ENCODE assay signal across 8 mouse cellular contexts in the genomic region with DNA sequence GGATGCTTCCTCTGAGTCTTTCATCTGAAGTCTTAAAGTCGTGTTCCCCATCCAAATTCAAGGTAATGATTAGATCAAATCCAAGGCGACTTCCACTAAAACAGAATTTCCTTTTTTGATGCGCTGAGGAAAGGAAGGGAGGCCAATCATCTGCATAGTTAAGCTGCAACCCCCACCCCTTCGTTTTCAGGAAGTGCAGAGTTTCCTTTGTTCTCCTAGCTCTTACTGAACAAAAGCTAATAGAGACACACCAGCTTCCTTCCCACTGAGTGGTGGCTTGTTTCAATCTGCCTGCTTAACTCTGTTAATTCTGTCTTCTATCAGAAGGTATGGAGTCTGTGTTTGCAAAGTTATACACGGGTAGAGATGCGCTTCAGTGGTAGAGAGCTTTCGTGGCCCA. TPM values are rescaled to one million over a fixed set of nuclear protein-coding genes. Genes with fewer than 3 reads are reported as not detected.
DNase-seq lines count a peak whose midpoint lies in the region; ATAC-seq and TF ChIP-seq lines count a peak whose summit lies in the region.

No protein-coding gene starts in this region.

- H3K4me2 ChIP-seq in limb, embryonic 15.5 days = no peak overlapping the region

- no peaks in the 10 kb centered on the region for H3K27me3 ChIP-seq in limb, embryonic 15.5 days
- no peaks in the 10 kb centered on the region for H3K27me3 ChIP-seq in thymus, adult 2 months (ENCODE audit: control insufficient read depth, insufficient read depth, low read length)

- TF ChIP-seq POLR2A in thymus, adult 2 months (IDR thresholded peaks at IDR 0.05; ENCODE audit: control insufficient read depth, extremely low read depth, insufficient read depth, low read length, poor library complexity) = no peak

- no peak for ATAC-seq in limb, embryonic 15.5 days (ENCODE audit: insufficient number of reproducible peaks, low FRiP score, low TSS enrichment, low read depth)

- H3K4me1 ChIP-seq in limb, embryonic 15.5 days = 0 out of 2 replicates have a peak, but pooled peaks cover 8% of the 10 kb centered on the region
- H3K4me1 ChIP-seq in thymus, adult 2 months (replicated peaks; ENCODE audit: control insufficient read depth, insufficient read depth, low read length) = peaks cover 11% of the 10 kb centered on the region

- DNase-seq in left cerebral cortex, adult 2 months (ENCODE audit: extremely low spot score in 1 of 2, low spot score in 2 of 2) = no peak
- no peak for DNase-seq in left cerebral cortex, adult 9 months (ENCODE audit: low spot score in 2 of 2)
- DNase-seq in heart, adult 18-20 months = peak; percentile 38 to 64
- peak; percentile 27 for DNase-seq in thymus, adult 2 months
- no peak for DNase-seq in right cerebral cortex, adult 2 months (ENCODE audit: low spot score in 2 of 2)
- DNase-seq in spleen, postnatal 14 days (ENCODE audit: low spot score in 2 of 2) = no peak
- no peak for DNase-seq in ovary, postnatal 36 days (ENCODE audit: low spot score)

- TF ChIP-seq CTCF in left cerebral cortex, adult 2 months (IDR thresholded peaks at IDR 0.05) = no peak
- no peak for TF ChIP-seq CTCF in thymus, adult 2 months (IDR thresholded peaks at IDR 0.05; ENCODE audit: borderline replicate concordance, control insufficient read depth, extremely low read depth, insufficient read depth, low read length, poor library complexity)

- peak overlapping the region; percentile 49 for H3K4me3 ChIP-seq in left cerebral cortex, adult 2 months
- H3K4me3 ChIP-seq in limb, embryonic 15.5 days = peak overlapping the region; percentile 52; the same call in 1 of the 2 replicates
- H3K4me3 ChIP-seq in thymus, adult 2 months (ENCODE audit: control insufficient read depth, insufficient read depth, low read length) = no peak overlapping the region

- H3K27ac ChIP-seq in left cerebral cortex, adult 2 months = no peak overlapping the region
- H3K27ac ChIP-seq in limb, embryonic 15.5 days = no peak overlapping the region
- no peak overlapping the region for H3K27ac ChIP-seq in thymus, adult 2 months (ENCODE audit: control insufficient read depth, insufficient read depth, low read length)

- WGBS in limb, embryonic 15.5 days = 46% methylated on average over 7 of the region's 7 CpGs
- WGBS in thymus, adult 2 months = 4% methylated on average over 7 of the region's 7 CpGs

- no peak overlapping the region for H3K9ac ChIP-seq in limb, embryonic 15.5 days

- no peaks in the 10 kb centered on the region for H3K9me3 ChIP-seq in limb, embryonic 15.5 days

- intact Hi-C loops in left cerebral cortex, adult 2 months (cut with DNase I) = no loop called here

- no peaks in the 10 kb centered on the region for H3K36me3 ChIP-seq in limb, embryonic 15.5 days
- no peaks in the 10 kb centered on the region for H3K36me3 ChIP-seq in thymus, adult 2 months (ENCODE audit: control insufficient read depth, insufficient read depth, low read length)

RNA-seq across cellular contexts. Expression of gene Thsd1, which starts 1.5 kb away (rescaled TPM):
- total RNA-seq in left cerebral cortex, adult 2 months (2021) = 1 to 10 TPM; 2.6 to 3.9 TPM
- 1 to 10 TPM; 4.2 to 4.5 TPM for total RNA-seq in heart, adult 18-20 months (2021)
- 16.1 and 17.5 TPM in 2 replicates for polyA plus RNA-seq in limb, embryonic 15.5 days (2015; fragmentation: Nextera tagmentation; extraction: Ambion mirVana)
- polyA plus RNA-seq in thymus, adult 2 months (2012; rRNA removed) = 1.8 and 2.1 TPM in 2 replicates

RNA-seq across cellular contexts. Expression of gene Vps36, which starts 36.0 kb away (rescaled TPM):
- total RNA-seq in left cerebral cortex, adult 2 months (2021) = 10 to 100 TPM; 23.6 to 25.7 TPM
- 10 to 100 TPM; 26.7 to 29.0 TPM for total RNA-seq in heart, adult 18-20 months (2021)
- polyA plus RNA-seq in limb, embryonic 15.5 days (2015; fragmentation: Nextera tagmentation; extraction: Ambion mirVana) = 35.3 and 39.3 TPM in 2 replicates
- polyA plus RNA-seq in thymus, adult 2 months (2012; rRNA removed) = 14.6 and 16.9 TPM in 2 replicates

RNA-seq across cellular contexts. Expression of gene Ckap2, which starts 43.0 kb away (rescaled TPM):
- under 1 TPM; 0.34 to 0.70 TPM for total RNA-seq in left cerebral cortex, adult 2 months (2021)
- total RNA-seq in heart, adult 18-20 months (2021) = under 1 TPM; 0.13 to 0.74 TPM
- 36.5 and 37.1 TPM in 2 replicates for polyA plus RNA-seq in limb, embryonic 15.5 days (2015; fragmentation: Nextera tagmentation; extraction: Ambion mirVana)
- 11.7 and 13.6 TPM in 2 replicates for polyA plus RNA-seq in thymus, adult 2 months (2012; rRNA removed)

RNA-seq across cellular contexts. Expression of gene Tpte, which starts 54.6 kb away (rescaled TPM):
- not detected for total RNA-seq in left cerebral cortex, adult 2 months (2021)
- total RNA-seq in heart, adult 18-20 months (2021) = not detected
- not detected in 2 replicates for polyA plus RNA-seq in limb, embryonic 15.5 days (2015; fragmentation: Nextera tagmentation; extraction: Ambion mirVana)
- polyA plus RNA-seq in thymus, adult 2 months (2012; rRNA removed) = not detected in 2 replicates

Comparison
In these comparisons a context has a peak if more than half of its experiments do, and no peak if none do; other contexts are left out.
1. DNase-seq: peak in heart, adult 18-20 months (2 of 2) and thymus, adult 2 months (single experiment); none in left cerebral cortex, adult 2 months (0 of 2), left cerebral cortex, adult 9 months (0 of 2), right cerebral cortex, adult 2 months (0 of 2), spleen, postnatal 14 days (0 of 2) and ovary, postnatal 36 days (single experiment).